11 mouse cellular contexts compared by ENCODE assay signal in genomic region chr3:108367173-108367572, GRCm38 (mm10). TPM values are rescaled to one million over a fixed set of nuclear protein-coding genes. Genes with fewer than 3 reads are reported as not detected.
DNase-seq lines count a peak whose midpoint lies in the region; ATAC-seq and TF ChIP-seq lines count a peak whose summit lies in the region.
"Had no signal": no experiment of that assay in that cellular context is flagged by ENCODE, and none has a peak within 500 bp of the region (broad histone marks: within the 10 kb centered on the region; RNA-seq: fewer than 3 reads in every experiment).

No protein-coding gene starts in this region.

- DNase-seq in cerebellum, adult 11-12 months, result peak; percentile 32
- no peak for DNase-seq in lung, embryonic 14.5 days
- no peak for DNase-seq in lung, postnatal 25 days (ENCODE audit: low spot score)
- no peak for DNase-seq in gastrocnemius, postnatal 10 days
- DNase-seq: heart, adult 2 months; liver, embryonic 13.5 days; thymus, adult 2 months had no signal

- H3K36me3 ChIP-seq in lung, embryonic 14.5 days (ENCODE audit: insufficient read depth), result no peaks in the 10 kb centered on the region
- no peaks in the 10 kb centered on the region for H3K36me3 ChIP-seq in forebrain, embryonic 16.5 days (ENCODE audit: control insufficient read depth, insufficient read depth)
- no peaks in the 10 kb centered on the region for H3K36me3 ChIP-seq in midbrain, embryonic 15.5 days (replicated peaks)
- H3K36me3 ChIP-seq: liver, embryonic 13.5 days had no signal

- no peak overlapping the region for H3K4me3 ChIP-seq in lung, embryonic 14.5 days (ENCODE audit: low read depth, low read length)
- H3K4me3 ChIP-seq in forebrain, embryonic 16.5 days (replicated peaks; ENCODE audit: low read length), result peak overlapping the region; percentile 16; the same call in 1 of the 2 replicates
- peak overlapping the region; percentile 5; the same call in 1 of the 2 replicates for H3K4me3 ChIP-seq in midbrain, embryonic 15.5 days
- H3K4me3 ChIP-seq: heart, adult 2 months; liver, embryonic 13.5 days had no signal

- no peak overlapping the region for H3K27ac ChIP-seq in lung, embryonic 14.5 days (ENCODE audit: low read depth)
- H3K27ac ChIP-seq in forebrain, embryonic 16.5 days (ENCODE audit: low read length), result no peak overlapping the region
- H3K27ac ChIP-seq in midbrain, embryonic 15.5 days, result no peak overlapping the region
- H3K27ac ChIP-seq: heart, adult 2 months; liver, embryonic 13.5 days had no signal

- no peaks in the 10 kb centered on the region for H3K27me3 ChIP-seq in lung, embryonic 14.5 days (ENCODE audit: insufficient read depth, low read length)
- no peaks in the 10 kb centered on the region for H3K27me3 ChIP-seq in forebrain, embryonic 16.5 days (replicated peaks; ENCODE audit: control insufficient read depth, insufficient read depth, low read length)
- no peaks in the 10 kb centered on the region for H3K27me3 ChIP-seq in midbrain, embryonic 15.5 days (replicated peaks)
- H3K27me3 ChIP-seq: liver, embryonic 13.5 days had no signal

- H3K4me2 ChIP-seq in lung, embryonic 14.5 days, result peak overlapping the region; percentile 16; the same call in 1 of the 2 replicates
- no peak overlapping the region for H3K4me2 ChIP-seq in forebrain, embryonic 16.5 days (ENCODE audit: low read length)
- H3K4me2 ChIP-seq in midbrain, embryonic 15.5 days, result peak overlapping the region; percentile 31
- H3K4me2 ChIP-seq: liver, embryonic 13.5 days had no signal

- ATAC-seq in cerebellum, adult (ENCODE audit: insufficient number of reproducible peaks, low FRiP score, low TSS enrichment), result no peak
- ATAC-seq in lung, embryonic 14.5 days (ENCODE audit: insufficient read depth), result no peak
- ATAC-seq in forebrain, embryonic 16.5 days, result peak; percentile 29; the same call in 1 of the 2 replicates
- ATAC-seq in midbrain, embryonic 15.5 days (replicated peaks), result peak; percentile 38; the same call in 1 of the 2 replicates
- no peak for ATAC-seq in erythroblast, adult 5-6 weeks (replicated peaks; ENCODE audit: low FRiP score, poor library complexity, severe bottlenecking)

- H3K4me1 ChIP-seq in lung, embryonic 14.5 days (ENCODE audit: insufficient read depth), result peaks cover 6% of the 10 kb centered on the region
- peaks cover 5% of the 10 kb centered on the region; the same call in 1 of the 2 replicates for H3K4me1 ChIP-seq in forebrain, embryonic 16.5 days (replicated peaks; ENCODE audit: control insufficient read depth, insufficient read depth, low read length)
- 0 out of 2 replicates have a peak, but pooled peaks cover 5% of the 10 kb centered on the region for H3K4me1 ChIP-seq in midbrain, embryonic 15.5 days

- no peak for TF ChIP-seq CTCF in lung, embryonic 14.5 days (IDR thresholded peaks at IDR 0.05; ENCODE audit: low read depth)

- no peaks in the 10 kb centered on the region for H3K9me3 ChIP-seq in lung, embryonic 14.5 days (ENCODE audit: low read depth, low read length)
- no peaks in the 10 kb centered on the region for H3K9me3 ChIP-seq in forebrain, embryonic 16.5 days (ENCODE audit: control insufficient read depth, low read length)
- H3K9me3 ChIP-seq in midbrain, embryonic 15.5 days, result no peaks in the 10 kb centered on the region
- H3K9me3 ChIP-seq: liver, embryonic 13.5 days had no signal

- H3K9ac ChIP-seq in lung, embryonic 14.5 days, result no peak overlapping the region
- no peak overlapping the region for H3K9ac ChIP-seq in forebrain, embryonic 16.5 days (replicated peaks; ENCODE audit: low read depth, low read length)
- H3K9ac ChIP-seq in midbrain, embryonic 15.5 days, result no peak overlapping the region
- H3K9ac ChIP-seq: liver, embryonic 13.5 days had no signal

- WGBS in lung, embryonic 14.5 days, result 50% methylated on average over 9 of the region's 9 CpGs
- 47% methylated on average over 9 of the region's 9 CpGs for WGBS in forebrain, embryonic 16.5 days
- 70% methylated on average over 9 of the region's 9 CpGs for WGBS in midbrain, embryonic 15.5 days

RNA-seq across cellular contexts. Expression of gene Mybphl, which starts 2.5 kb away (rescaled TPM):
- 0.75 and 4.7 TPM in 2 replicates for polyA plus RNA-seq in lung, embryonic 14.5 days (2014; fragmentation: Nextera tagmentation; extraction: Ambion mirVana)
- polyA plus RNA-seq in forebrain, embryonic 16.5 days (2015; fragmentation: Nextera tagmentation; extraction: Ambion mirVana), result 0.16 TPM in 1 of 2 replicates, not detected in the other
- polyA plus RNA-seq in midbrain, embryonic 15.5 days (2015; fragmentation: Nextera tagmentation; extraction: Ambion mirVana), result not detected in 2 replicates
- total RNA-seq in erythroblast, adult 5-6 weeks (2015; ENCODE audit: low replicate concordance), result not detected in 2 replicates
- not detected in 2 replicates for total RNA-seq in erythroblast, adult 5-6 weeks (2017; ENCODE audit: low replicate concordance)
- not detected for total RNA-seq in gastrocnemius, postnatal 10 days (2021)

RNA-seq across cellular contexts. Expression of gene Psrc1, which starts 16.5 kb away (rescaled TPM):
- polyA plus RNA-seq in lung, embryonic 14.5 days (2014; fragmentation: Nextera tagmentation; extraction: Ambion mirVana), result 76.5 and 79.7 TPM in 2 replicates
- polyA plus RNA-seq in forebrain, embryonic 16.5 days (2015; fragmentation: Nextera tagmentation; extraction: Ambion mirVana), result 29.0 and 29.2 TPM in 2 replicates
- polyA plus RNA-seq in midbrain, embryonic 15.5 days (2015; fragmentation: Nextera tagmentation; extraction: Ambion mirVana), result 7.7 and 8.8 TPM in 2 replicates
- total RNA-seq in erythroblast, adult 5-6 weeks (2015; ENCODE audit: low replicate concordance), result 4.4 and 5.9 TPM in 2 replicates
- total RNA-seq in erythroblast, adult 5-6 weeks (2017; ENCODE audit: low replicate concordance), result 9.5 and 14.1 TPM in 2 replicates
- total RNA-seq in gastrocnemius, postnatal 10 days (2021), result 1 to 10 TPM; 2.3 to 3.0 TPM

RNA-seq across cellular contexts. Expression of gene Celsr2, which starts 48.2 kb away (rescaled TPM):
- 8.3 and 9.4 TPM in 2 replicates for polyA plus RNA-seq in lung, embryonic 14.5 days (2014; fragmentation: Nextera tagmentation; extraction: Ambion mirVana)
- polyA plus RNA-seq in forebrain, embryonic 16.5 days (2015; fragmentation: Nextera tagmentation; extraction: Ambion mirVana), result 46.7 and 47.3 TPM in 2 replicates
- polyA plus RNA-seq in midbrain, embryonic 15.5 days (2015; fragmentation: Nextera tagmentation; extraction: Ambion mirVana), result 38.5 and 43.3 TPM in 2 replicates
- total RNA-seq in erythroblast, adult 5-6 weeks (2015; ENCODE audit: low replicate concordance), result not detected in 2 replicates
- 0.14 TPM in 1 of 2 replicates, not detected in the other for total RNA-seq in erythroblast, adult 5-6 weeks (2017; ENCODE audit: low replicate concordance)
- 1 to 10 TPM; 2.9 to 4.3 TPM for total RNA-seq in gastrocnemius, postnatal 10 days (2021)

Comparison
In these comparisons a context has a peak if more than half of its experiments do, and no peak if none do; other contexts are left out.
1. ATAC-seq: peak in forebrain, embryonic 16.5 days (single experiment) and midbrain, embryonic 15.5 days (single experiment); none in cerebellum, adult (single experiment), lung, embryonic 14.5 days (single experiment) and erythroblast, adult 5-6 weeks (single experiment).